Mouse (Mus musculus) neural tube, embryonic 14.5 days (tissue): Measurements from ENCODE around the gene Top3a. TPM values are rescaled to one million over a fixed set of nuclear protein-coding genes. Genes with fewer than 3 reads are reported as not detected.
A peak's percentile ranks its signal among the peaks of the same experiment; 100 is the strongest.

Experiments
- ATAC-seq: fragments of 200-750 bp; cut with Nextera tagmentation; 2 replicates; pipeline ENCODE4 v1.8.0; 2017; ENCODE audit warnings: low read depth, mild to moderate bottlenecking, moderate TSS enrichment, moderate library complexity
- H3K27ac ChIP-seq: fragments of 300-500 bp; sonication (generic); 2 replicates; pipeline ENCODE4 v1.5.1; 2014; ENCODE audit warnings: low read depth, mild to moderate bottlenecking, control low read depth, low read length, moderate library complexity, mixed read lengths
- H3K27me3 ChIP-seq: fragments of 300-500 bp; sonication (generic); 2 replicates; pipeline ENCODE4 v1.6.1; 2014; ENCODE audit warnings: low read length; ENCODE audit not compliant: control insufficient read depth, insufficient read depth
- H3K36me3 ChIP-seq: fragments of 300-500 bp; sonication (generic); 2 replicates; pipeline ENCODE4 v1.6.1; 2014; ENCODE audit warnings: low read length, mixed read lengths; ENCODE audit not compliant: control insufficient read depth, insufficient read depth
- H3K4me1 ChIP-seq: fragments of 300-500 bp; sonication (generic); 2 replicates; pipeline ENCODE4 v1.6.1; 2014; ENCODE audit warnings: low read length; ENCODE audit not compliant: control insufficient read depth, insufficient read depth
- H3K4me2 ChIP-seq: fragments of 300-500 bp; sonication (generic); 2 replicates; pipeline ENCODE4 v1.6.1; 2014; ENCODE audit warnings: mild to moderate bottlenecking, low read depth, low read length, control low read depth
- H3K4me3 ChIP-seq: fragments of 300-500 bp; sonication (generic); 2 replicates; pipeline ENCODE4 v1.5.1; 2014; ENCODE audit warnings: low read depth, low read length, control low read depth, mixed read lengths
- H3K9ac ChIP-seq: fragments of 300-500 bp; sonication (generic); replicated peaks from 2 replicates; pipeline ENCODE4 v1.6.1; 2014; ENCODE audit warnings: low read depth, mild to moderate bottlenecking, control low read depth, low read length, mixed read lengths
- H3K9me3 ChIP-seq: fragments of 300-500 bp; sonication (generic); 2 replicates; pipeline ENCODE4 v1.6.1; 2016; ENCODE audit warnings: low read length; ENCODE audit not compliant: control insufficient read depth
- WGBS: fragments of 180-500 bp; shearing (Covaris S2); extraction: QIAGEN DNeasy Blood & Tissue Kit; methylation state at CpG from one replicate; pipeline ENCODE4 v1.1.7; 2014; 5-methylcytosine and 5-hydroxymethylcytosine counted together
- polyA plus RNA-seq: library from polyadenylated mRNA; unstranded; fragments of >200 nt; fragmentation: Nextera tagmentation; extraction: Ambion mirVana; gene quantifications from 2 replicates; pipeline ENCODE4 v1.2.1, GENCODE M21; 2014

Gene Top3a
- polyA plus RNA-seq, 1 experiment from 2014 or later, result 6.5 TPM

- Histone ChIP-seq H3K4me2 (no peak overlapping the region), H3K4me1 (no peaks in the 10 kb centered on the region), H3K36me3 (no peaks in the 10 kb centered on the region), H3K9ac (no peak overlapping the region), H3K27me3 (no peaks in the 10 kb centered on the region), H3K9me3 (no peaks in the 10 kb centered on the region), H3K4me3 (no peak overlapping the region), H3K27ac (no peak overlapping the region)
- WGBS, result 83% methylated on average over 1 of the region's 1 CpGs
- ATAC-seq, result no peak
Observed at GRCm38 (mm10) chr11:60809546-60809945, 32.4 kb upstream of the Top3a start.

GRCm38 (mm10) chr11:60808286-60809070 lies 31.3 kb upstream of the Top3a start:
- 82% methylated on average over 4 of the region's 4 CpGs for WGBS
- H3K4me3 ChIP-seq, result no peak overlapping the region
- H3K36me3 ChIP-seq, result no peaks in the 10 kb centered on the region
- no peak overlapping the region for H3K9ac ChIP-seq
- no peak overlapping the region for H3K27ac ChIP-seq
- H3K27me3 ChIP-seq, result no peaks in the 10 kb centered on the region
- no peaks in the 10 kb centered on the region for H3K4me1 ChIP-seq
- ATAC-seq, result no peak
- H3K4me2 ChIP-seq, result no peak overlapping the region
- H3K9me3 ChIP-seq, result no peaks in the 10 kb centered on the region

- Histone ChIP-seq H3K9me3 (no peaks in the 10 kb centered on the region), H3K4me2 (no peak overlapping the region), H3K27me3 (no peaks in the 10 kb centered on the region), H3K4me1 (no peaks in the 10 kb centered on the region), H3K9ac (no peak overlapping the region), H3K4me3 (no peak overlapping the region), H3K27ac (no peak overlapping the region), H3K36me3 (no peaks in the 10 kb centered on the region)
- ATAC-seq, result no peak
- 90% methylated on average over 1 of the region's 1 CpGs for WGBS
Observed at GRCm38 (mm10) chr11:60800892-60801291, 23.7 kb upstream of the Top3a start.

- WGBS, result 87% methylated on average over 4 of the region's 4 CpGs
- no peaks in the 10 kb centered on the region for H3K9me3 ChIP-seq
- H3K9ac ChIP-seq, result no peak overlapping the region
- H3K4me1 ChIP-seq, result no peaks in the 10 kb centered on the region
- ATAC-seq, result no peak
- no peak overlapping the region for H3K27ac ChIP-seq
- H3K27me3 ChIP-seq, result no peaks in the 10 kb centered on the region
- H3K4me2 ChIP-seq, result no peak overlapping the region
- H3K4me3 ChIP-seq, result no peak overlapping the region
- no peaks in the 10 kb centered on the region for H3K36me3 ChIP-seq
Observed at GRCm38 (mm10) chr11:60799977-60800376, 22.8 kb upstream of the Top3a start.

- Histone ChIP-seq H3K27ac (no peak overlapping the region), H3K4me1 (no peaks in the 10 kb centered on the region), H3K9me3 (no peaks in the 10 kb centered on the region), H3K9ac (no peak overlapping the region), H3K4me2 (no peak overlapping the region), H3K36me3 (no peaks in the 10 kb centered on the region), H3K27me3 (no peaks in the 10 kb centered on the region), H3K4me3 (no peak overlapping the region)
- WGBS, result 92% methylated on average over 11 of the region's 11 CpGs
- no peak for ATAC-seq
Observed at GRCm38 (mm10) chr11:60796342-60796741, 19.2 kb upstream of the Top3a start.

GRCm38 (mm10) chr11:60790472-60790871 lies 13.3 kb upstream of the Top3a start:
- Histone ChIP-seq H3K4me1 (no peaks in the 10 kb centered on the region), H3K27ac (no peak overlapping the region), H3K36me3 (peaks cover 13% of the 10 kb centered on the region), H3K9ac (no peak overlapping the region), H3K4me3 (no peak overlapping the region), H3K4me2 (no peak overlapping the region), H3K9me3 (no peaks in the 10 kb centered on the region), H3K27me3 (no peaks in the 10 kb centered on the region)
- no peak for ATAC-seq
- 91% methylated on average over 2 of the region's 2 CpGs for WGBS

- H3K27ac ChIP-seq, result no peak overlapping the region
- no peak overlapping the region for H3K4me2 ChIP-seq
- no peaks in the 10 kb centered on the region for H3K9me3 ChIP-seq
- ATAC-seq, result no peak
- H3K4me3 ChIP-seq, result no peak overlapping the region
- WGBS, result 20% methylated on average over 1 of the region's 1 CpGs
- H3K9ac ChIP-seq, result no peak overlapping the region
- no peaks in the 10 kb centered on the region for H3K4me1 ChIP-seq
- no peaks in the 10 kb centered on the region for H3K27me3 ChIP-seq
- H3K36me3 ChIP-seq, result peaks cover 22% of the 10 kb centered on the region
Observed at GRCm38 (mm10) chr11:60787595-60787994, 10.4 kb upstream of the Top3a start.

GRCm38 (mm10) chr11:60784179-60784922 lies 7.2 kb upstream of the Top3a start:
- peaks cover 27% of the 10 kb centered on the region for H3K36me3 ChIP-seq
- no peak overlapping the region for H3K4me3 ChIP-seq
- no peaks in the 10 kb centered on the region for H3K9me3 ChIP-seq
- H3K9ac ChIP-seq, result no peak overlapping the region
- WGBS, result 91% methylated on average over 8 of the region's 8 CpGs
- H3K27ac ChIP-seq, result no peak overlapping the region
- H3K27me3 ChIP-seq, result no peaks in the 10 kb centered on the region
- ATAC-seq, result no peak
- peaks cover 32% of the 10 kb centered on the region for H3K4me1 ChIP-seq
- no peak overlapping the region for H3K4me2 ChIP-seq

- Histone ChIP-seq H3K9me3 (no peaks in the 10 kb centered on the region), H3K4me3 (peak overlapping the region; percentile 6; the same call in 1 of the 2 replicates), H3K27ac (no peak overlapping the region), H3K27me3 (no peaks in the 10 kb centered on the region), H3K4me2 (peak overlapping the region; percentile 36), H3K4me1 (peaks cover 60% of the 10 kb centered on the region), H3K36me3 (peaks cover 11% of the 10 kb centered on the region; the same call in 1 of the 2 replicates), H3K9ac (peak overlapping the region; percentile 39; the same call in 1 of the 2 replicates)
- WGBS, result 88% methylated on average over 10 of the region's 10 CpGs
- no peak for ATAC-seq
Observed at GRCm38 (mm10) chr11:60779673-60780189, 2.6 kb upstream of the Top3a start.
